Mouse (Mus musculus) hindbrain, embryonic 11.5 days (tissue): ENCODE measurements around the gene Akap10. TPM values are rescaled to one million over a fixed set of nuclear protein-coding genes. Genes with fewer than 3 reads are reported as not detected.

Experiments used
- ATAC-seq: fragments of 200-750 bp; cut with Nextera tagmentation; 2 replicates; pipeline ENCODE4 v1.8.0; 2017; ENCODE audit warnings: mild to moderate bottlenecking, moderate TSS enrichment, moderate library complexity; ENCODE audit not compliant: low FRiP score
- DNase-seq: peaks from one replicate; pipeline ENCODE4 v3.0.0-alpha.2; 2015; ENCODE audit warnings: low spot score
- H3K27ac ChIP-seq: fragments of 300-500 bp; sonication (generic); 2 replicates; pipeline ENCODE4 v1.5.1; 2014; ENCODE audit warnings: mild to moderate bottlenecking, low read depth, low read length
- H3K27me3 ChIP-seq: fragments of 300-500 bp; sonication (generic); 2 replicates; pipeline ENCODE4 v1.6.1; 2014; ENCODE audit warnings: mild to moderate bottlenecking, low read length, moderate library complexity, mixed read lengths; ENCODE audit not compliant: control insufficient read depth, insufficient read depth
- H3K36me3 ChIP-seq: fragments of 300-500 bp; sonication (generic); 2 replicates; pipeline ENCODE4 v1.6.1; 2014; ENCODE audit warnings: mild to moderate bottlenecking, low read length, moderate library complexity, mixed read lengths; ENCODE audit not compliant: control insufficient read depth, insufficient read depth
- H3K4me1 ChIP-seq: fragments of 300-500 bp; sonication (generic); replicated peaks from 2 replicates; pipeline ENCODE4 v1.6.1; 2014; ENCODE audit warnings: low read length, mixed read lengths; ENCODE audit not compliant: control insufficient read depth, insufficient read depth
- H3K4me2 ChIP-seq: fragments of 300-500 bp; sonication (generic); replicated peaks from 2 replicates; pipeline ENCODE4 v1.6.1; 2014; ENCODE audit warnings: mild to moderate bottlenecking, low read depth, low read length
- H3K4me3 ChIP-seq: fragments of 300-500 bp; sonication (generic); 2 replicates; pipeline ENCODE4 v1.5.1; 2014; ENCODE audit warnings: low read depth, low read length
- H3K9ac ChIP-seq: fragments of 300-500 bp; sonication (generic); 2 replicates; pipeline ENCODE4 v1.6.1; 2014; ENCODE audit warnings: low read depth, low read length
- H3K9me3 ChIP-seq: fragments of 300-500 bp; sonication (generic); 2 replicates; pipeline ENCODE4 v1.6.1; 2016; ENCODE audit warnings: low read length; ENCODE audit not compliant: control insufficient read depth
- WGBS: fragments of 180-500 bp; shearing (Covaris S2); extraction: QIAGEN DNeasy Blood & Tissue Kit; methylation state at CpG from one replicate; pipeline ENCODE4 v1.1.7; 2014; 5-methylcytosine and 5-hydroxymethylcytosine counted together
- polyA plus RNA-seq: library from polyadenylated mRNA; unstranded; fragments of >200 nt; fragmentation: Nextera tagmentation; extraction: Ambion mirVana; gene quantifications from 2 replicates; pipeline ENCODE4 v1.2.1, GENCODE M21; 2014

Akap10 gene
- polyA plus RNA-seq = 16.9 and 17.1 TPM in 2 replicates

GRCm38 (mm10) chr11:61930098-61930517 is at the start of gene Akap10:
Gene Akap10, minus strand, starts transcription at chr11:61930252.
- WGBS = 0% methylated on average over 25 of the region's 43 CpGs
- DNase-seq (peak; percentile 98), ATAC-seq (peak; percentile 94)
- no peaks in the 10 kb centered on the region for H3K9me3 ChIP-seq
- H3K36me3 ChIP-seq = no peaks in the 10 kb centered on the region
- H3K4me2 ChIP-seq = peak within 1 kb of the TSS; percentile 69
- no peaks in the 10 kb centered on the region for H3K27me3 ChIP-seq
- peak within 1 kb of the TSS; percentile 85 for H3K4me3 ChIP-seq
- H3K27ac ChIP-seq = peak within 1 kb of the TSS; percentile 87
- peaks cover 3% of the 10 kb centered on the region; the same call in 1 of the 2 replicates for H3K4me1 ChIP-seq
- H3K9ac ChIP-seq = peak within 1 kb of the TSS; percentile 84

- no peak overlapping the region for H3K4me3 ChIP-seq
- no peaks in the 10 kb centered on the region for H3K36me3 ChIP-seq
- H3K4me1 ChIP-seq = no peaks in the 10 kb centered on the region
- H3K27me3 ChIP-seq = no peaks in the 10 kb centered on the region
- no peak overlapping the region for H3K9ac ChIP-seq
- 93% methylated on average over 1 of the region's 1 CpGs for WGBS
- H3K27ac ChIP-seq = no peak overlapping the region
- no peak overlapping the region for H3K4me2 ChIP-seq
- DNase-seq (no peak), ATAC-seq (no peak)
- no peaks in the 10 kb centered on the region for H3K9me3 ChIP-seq
These were observed 45.7 kb upstream of the Akap10 start for GRCm38 (mm10) chr11:61975783-61976182.

- no peaks in the 10 kb centered on the region for H3K4me1 ChIP-seq
- H3K36me3 ChIP-seq = no peaks in the 10 kb centered on the region
- no peaks in the 10 kb centered on the region for H3K27me3 ChIP-seq
- no peak overlapping the region for H3K27ac ChIP-seq
- no peak overlapping the region for H3K4me2 ChIP-seq
- DNase-seq = no peak
- H3K9ac ChIP-seq = no peak overlapping the region
- 73% methylated on average over 13 of the region's 13 CpGs for WGBS
- no peaks in the 10 kb centered on the region for H3K9me3 ChIP-seq
- H3K4me3 ChIP-seq = no peak overlapping the region
- no peak for ATAC-seq
These were observed 44.2 kb upstream of the Akap10 start for GRCm38 (mm10) chr11:61974106-61974707.

- no peaks in the 10 kb centered on the region for H3K36me3 ChIP-seq
- H3K4me1 ChIP-seq = no peaks in the 10 kb centered on the region
- 54% methylated on average over 7 of the region's 7 CpGs for WGBS
- no peak overlapping the region for H3K9ac ChIP-seq
- DNase-seq (no peak), ATAC-seq (no peak)
- no peak overlapping the region for H3K27ac ChIP-seq
- H3K9me3 ChIP-seq = no peaks in the 10 kb centered on the region
- no peaks in the 10 kb centered on the region for H3K27me3 ChIP-seq
- no peak overlapping the region for H3K4me3 ChIP-seq
- no peak overlapping the region for H3K4me2 ChIP-seq
These were observed 41.6 kb upstream of the Akap10 start for GRCm38 (mm10) chr11:61971441-61972221.

GRCm38 (mm10) chr11:61970901-61971300 is 40.8 kb upstream of the Akap10 start:
- no peaks in the 10 kb centered on the region for H3K4me1 ChIP-seq
- H3K9ac ChIP-seq = no peak overlapping the region
- H3K27me3 ChIP-seq = no peaks in the 10 kb centered on the region
- H3K4me2 ChIP-seq = no peak overlapping the region
- ATAC-seq (no peak), DNase-seq (no peak)
- H3K36me3 ChIP-seq = no peaks in the 10 kb centered on the region
- 74% methylated on average over 5 of the region's 5 CpGs for WGBS
- no peaks in the 10 kb centered on the region for H3K9me3 ChIP-seq
- H3K27ac ChIP-seq = no peak overlapping the region
- no peak overlapping the region for H3K4me3 ChIP-seq

- no peak overlapping the region for H3K4me2 ChIP-seq
- 93% methylated on average over 2 of the region's 2 CpGs for WGBS
- H3K9ac ChIP-seq = no peak overlapping the region
- H3K27ac ChIP-seq = no peak overlapping the region
- no peaks in the 10 kb centered on the region for H3K9me3 ChIP-seq
- no peaks in the 10 kb centered on the region for H3K4me1 ChIP-seq
- H3K36me3 ChIP-seq = no peaks in the 10 kb centered on the region
- no peaks in the 10 kb centered on the region for H3K27me3 ChIP-seq
- H3K4me3 ChIP-seq = no peak overlapping the region
- ATAC-seq (no peak), DNase-seq (no peak)
These were observed 38.8 kb upstream of the Akap10 start for GRCm38 (mm10) chr11:61968875-61969274.

- no peak for ATAC-seq
These were observed 37.0 kb upstream of the Akap10 start for GRCm38 (mm10) chr11:61967034-61967433.

GRCm38 (mm10) chr11:61964611-61965010 is 34.6 kb upstream of the Akap10 start:
- no peaks in the 10 kb centered on the region for H3K9me3 ChIP-seq
- DNase-seq = no peak

More at GRCm38 (mm10) chr11:61967034-61967433, 37.0 kb upstream of the Akap10 start:
- H3K36me3 ChIP-seq = no peaks in the 10 kb centered on the region
- WGBS = 86% methylated on average over 8 of the region's 8 CpGs
- no peaks in the 10 kb centered on the region for H3K9me3 ChIP-seq
- H3K4me3 ChIP-seq = no peak overlapping the region
- H3K4me1 ChIP-seq = no peaks in the 10 kb centered on the region
- no peaks in the 10 kb centered on the region for H3K27me3 ChIP-seq
- no peak overlapping the region for H3K9ac ChIP-seq
- no peak overlapping the region for H3K4me2 ChIP-seq
- H3K27ac ChIP-seq = no peak overlapping the region
- no peak for DNase-seq

GRCm38 (mm10) chr11:61963193-61963592 is 33.1 kb upstream of the Akap10 start:
- DNase-seq (no peak), ATAC-seq (no peak)
- Histone ChIP-seq H3K9me3 (no peaks in the 10 kb centered on the region), H3K9ac (no peak overlapping the region), H3K4me1 (no peaks in the 10 kb centered on the region), H3K27me3 (no peaks in the 10 kb centered on the region), H3K4me3 (no peak overlapping the region), H3K36me3 (no peaks in the 10 kb centered on the region), H3K4me2 (no peak overlapping the region), H3K27ac (no peak overlapping the region)
- 73% methylated on average over 3 of the region's 3 CpGs for WGBS

More at GRCm38 (mm10) chr11:61964611-61965010, 34.6 kb upstream of the Akap10 start:
- Histone ChIP-seq H3K36me3 (no peaks in the 10 kb centered on the region), H3K27ac (no peak overlapping the region), H3K4me3 (no peak overlapping the region), H3K9ac (no peak overlapping the region), H3K4me2 (no peak overlapping the region), H3K27me3 (no peaks in the 10 kb centered on the region), H3K4me1 (no peaks in the 10 kb centered on the region)
- 92% methylated on average over 5 of the region's 5 CpGs for WGBS
- no peak for ATAC-seq
